Mouse (Mus musculus) left cerebral cortex, postnatal 10 days (tissue): ENCODE measurements around the gene Wee1. TPM values are rescaled to one million over a fixed set of nuclear protein-coding genes. Genes with fewer than 3 reads are reported as not detected.
"Not testable (repeated sequence)": the region's sequence is repeated elsewhere in the genome, so short reads cannot be mapped to it uniquely, and the experiment has no call there.

Experiments
- DNase-seq, 2 experiments: peaks; one replicate each; pipeline ENCODE4 v3.0.0; 2021 to 2022; ENCODE audit warnings: low spot score in 2 of 2, mixed read lengths in 1 of 2; ENCODE audit errors: extremely low spot score in 1 of 2
- intact Hi-C: fragments of 180-260 bp; cut with DNase I; formaldehyde crosslinking; loops from one replicate; pipeline ENCODE4 v1.15.1; 2025
- total RNA-seq, 2 experiments: library from RNA; stranded (reverse); gene quantifications; 2 replicates each; pipeline ENCODE4 v1.2.3; 2021

The Wee1 gene
- 1 to 10 TPM; 8.1 to 9.3 TPM for total RNA-seq

DNA sequence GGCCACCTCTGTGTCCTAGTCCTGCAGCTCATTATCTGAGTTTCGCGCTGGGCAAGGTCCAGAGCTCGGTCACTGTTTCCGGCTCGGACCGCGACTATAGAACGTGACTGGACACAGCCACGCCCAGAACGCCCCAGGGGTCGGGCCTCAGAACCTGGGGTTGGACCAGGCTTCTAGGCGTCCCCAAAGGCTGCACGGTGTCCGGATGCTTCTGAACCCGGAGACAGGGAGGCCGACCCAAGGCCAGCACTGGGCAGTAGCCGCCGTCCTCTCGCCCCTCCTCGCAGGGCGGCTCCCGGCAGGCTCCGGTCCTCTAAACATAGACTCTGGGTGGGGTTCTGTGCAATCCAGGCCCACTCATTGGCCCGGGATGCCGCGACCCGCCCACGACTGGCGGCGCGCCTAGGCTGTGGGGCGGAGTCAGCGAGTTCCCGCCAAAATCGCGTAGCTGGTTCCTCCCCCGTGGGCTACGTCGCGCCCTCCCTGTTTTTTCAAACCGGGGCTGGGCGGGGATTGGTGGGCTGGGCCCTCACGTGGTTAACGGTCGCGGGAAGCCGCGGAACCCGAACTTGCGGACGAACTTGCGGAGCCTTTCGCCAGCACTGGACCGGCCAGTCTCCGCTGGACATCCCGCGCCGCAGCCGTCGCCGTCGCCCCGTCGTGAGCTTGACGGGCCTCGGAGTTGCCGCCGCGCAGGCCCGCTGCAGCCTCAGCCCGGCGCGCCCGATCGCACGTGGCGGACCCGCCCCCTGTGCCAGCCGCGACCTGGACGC, at the start of gene Wee1:
TSS of gene Wee1 (plus strand) at position 531 of the 773 bp plus-strand sequence.
- intact Hi-C loops = loop anchor here (5.0 kb wide), 1 partner anchor 36 kb away; no protein-coding TSS in a partner anchor
- DNase-seq = peak; percentile 98

DNA sequence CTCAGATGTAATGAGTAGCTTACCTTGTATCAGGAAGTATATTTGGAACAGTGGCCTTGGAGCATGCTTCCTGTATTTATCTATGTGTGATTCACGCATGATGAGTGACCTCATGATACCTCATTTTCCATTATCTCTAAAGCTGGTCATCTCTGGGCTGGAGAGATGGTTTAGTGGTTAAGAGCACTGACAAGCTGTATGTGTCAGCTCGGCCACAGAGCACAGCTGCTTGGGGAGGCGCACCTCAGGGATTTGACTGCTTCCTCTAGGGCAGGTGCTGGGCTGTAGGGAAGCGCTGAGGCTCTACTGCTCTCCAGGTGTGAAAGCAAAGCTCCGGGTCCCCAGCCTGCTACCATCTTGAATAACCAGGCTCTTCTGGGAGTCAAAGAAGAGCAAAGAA, 43.7 kb upstream of the Wee1 start:
- intact Hi-C loops = no loop called here
- DNase-seq = no peak

DNA sequence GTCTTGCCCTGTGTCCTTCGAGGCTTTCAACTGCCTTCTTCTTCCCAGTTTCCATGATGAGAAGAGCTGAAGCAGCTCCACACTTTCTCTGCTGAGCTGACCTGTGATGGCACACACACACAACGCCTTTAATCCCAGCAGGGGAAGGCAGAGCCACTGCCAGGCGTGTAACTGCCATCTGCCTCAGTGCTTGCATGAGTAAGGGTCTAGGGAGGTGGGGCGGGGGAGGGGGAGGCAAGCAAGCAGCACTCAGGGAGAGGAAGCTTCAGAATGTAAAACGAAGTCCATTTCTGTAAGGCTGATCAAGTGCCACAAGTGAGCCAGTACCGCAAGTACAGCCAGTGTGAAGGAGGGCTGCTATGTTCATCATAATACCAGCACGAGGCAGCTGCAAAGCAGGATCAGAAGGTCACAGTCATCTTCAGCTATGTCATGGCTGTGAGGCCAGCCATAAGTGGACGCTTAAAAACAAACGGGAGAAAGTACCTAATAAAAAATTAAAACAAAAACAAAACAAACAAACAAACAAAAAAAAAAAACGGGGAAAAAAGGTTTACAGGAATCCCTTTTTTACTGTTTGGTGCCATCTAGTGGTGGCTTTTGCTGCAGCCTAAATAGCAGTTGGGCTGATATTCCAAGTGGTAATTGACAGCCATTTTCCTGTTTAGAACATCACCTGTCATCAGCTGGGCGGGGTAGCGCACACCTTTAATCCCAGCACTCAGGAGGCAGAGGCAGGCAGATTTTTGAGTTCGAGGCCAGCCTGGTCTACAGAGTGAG, 38.3 kb upstream of the Wee1 start:
- intact Hi-C loops = no loop called here
- peak; percentile 20 to 56 for DNase-seq

DNA sequence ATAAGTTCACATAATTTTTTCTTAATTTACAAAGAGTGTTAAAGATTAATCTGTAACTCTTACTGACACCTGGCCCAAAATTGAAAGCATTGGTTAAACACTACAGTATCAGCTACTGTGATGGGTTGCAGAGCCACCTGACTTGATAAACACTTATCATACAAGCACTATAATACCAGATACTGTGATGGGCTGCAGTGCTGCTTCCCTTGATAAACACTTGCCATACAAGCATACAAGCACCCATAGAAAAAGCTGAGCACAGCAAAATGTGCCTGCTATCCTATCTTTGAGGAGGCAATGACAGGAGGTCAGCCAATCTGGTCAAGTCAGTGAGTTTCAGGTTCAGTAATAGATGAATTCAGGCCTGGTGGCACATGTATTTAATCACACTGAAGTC, 36.6 kb upstream of the Wee1 start:
- intact Hi-C loops = no loop called here
- no peak for DNase-seq

DNA sequence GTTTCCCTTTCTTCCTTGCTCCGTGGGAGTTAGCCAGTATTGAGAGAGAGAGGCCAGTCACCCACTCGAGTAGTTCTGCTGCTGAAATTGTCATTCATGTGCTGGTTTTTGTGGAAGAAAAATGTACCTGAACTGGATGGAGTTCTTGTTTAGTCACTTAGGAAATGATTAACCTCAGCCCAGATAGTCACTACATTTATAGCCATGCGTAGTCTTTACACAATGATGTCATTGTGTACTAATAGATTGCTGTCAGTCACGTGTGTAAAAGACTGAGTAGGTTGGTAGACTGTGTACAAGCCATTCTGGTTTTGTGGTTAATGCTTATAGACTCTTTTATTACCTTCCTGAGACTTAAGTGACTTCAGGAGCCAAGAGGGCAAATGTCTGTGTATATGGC, 33.9 kb upstream of the Wee1 start:
- intact Hi-C loops = no loop called here

DNA sequence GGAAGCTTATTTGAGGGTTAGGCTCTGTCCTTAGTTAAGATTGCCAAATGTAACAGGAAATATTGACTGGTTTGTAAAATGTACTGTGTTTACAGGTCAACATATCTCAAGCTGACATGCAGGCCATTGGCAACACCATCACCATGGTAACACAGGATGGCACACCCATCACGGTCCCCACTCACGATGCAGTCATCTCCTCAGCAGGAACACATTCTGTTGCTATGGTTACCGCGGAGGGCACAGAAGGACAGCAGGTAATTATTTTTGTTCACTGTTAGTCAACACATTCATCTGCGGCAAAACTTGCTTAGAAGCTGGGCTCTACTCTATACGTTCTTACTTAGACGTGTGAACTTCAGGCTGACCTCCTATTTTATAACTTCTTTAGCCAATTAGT, 30.2 kb upstream of the Wee1 start:
- intact Hi-C loops = no loop called here
- peak; percentile 44 to 55 for DNase-seq

More for the DNA sequence above, 33.9 kb upstream of the Wee1 start:
- DNase-seq = no peak

DNA sequence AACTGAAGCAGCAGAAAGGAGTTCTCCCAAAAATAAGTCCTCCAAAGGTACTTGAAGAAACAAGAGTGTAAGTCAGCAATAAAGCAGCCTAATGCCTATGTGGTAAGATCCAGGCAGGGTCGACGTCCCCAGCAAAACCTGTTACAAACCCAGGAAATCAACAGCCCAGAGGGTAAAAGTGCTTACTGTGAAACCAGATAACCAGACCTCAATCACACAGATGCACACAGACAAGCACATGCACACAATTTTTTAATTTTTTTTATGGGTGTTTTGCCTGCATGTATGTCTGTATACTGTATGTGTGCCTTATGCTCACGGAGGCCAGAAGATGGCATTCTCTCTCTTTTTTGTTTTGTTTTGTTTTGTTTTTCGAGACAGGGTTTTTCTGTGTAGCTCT, 25.5 kb upstream of the Wee1 start:
- DNase-seq = no peak
- intact Hi-C loops = no loop called here

DNA sequence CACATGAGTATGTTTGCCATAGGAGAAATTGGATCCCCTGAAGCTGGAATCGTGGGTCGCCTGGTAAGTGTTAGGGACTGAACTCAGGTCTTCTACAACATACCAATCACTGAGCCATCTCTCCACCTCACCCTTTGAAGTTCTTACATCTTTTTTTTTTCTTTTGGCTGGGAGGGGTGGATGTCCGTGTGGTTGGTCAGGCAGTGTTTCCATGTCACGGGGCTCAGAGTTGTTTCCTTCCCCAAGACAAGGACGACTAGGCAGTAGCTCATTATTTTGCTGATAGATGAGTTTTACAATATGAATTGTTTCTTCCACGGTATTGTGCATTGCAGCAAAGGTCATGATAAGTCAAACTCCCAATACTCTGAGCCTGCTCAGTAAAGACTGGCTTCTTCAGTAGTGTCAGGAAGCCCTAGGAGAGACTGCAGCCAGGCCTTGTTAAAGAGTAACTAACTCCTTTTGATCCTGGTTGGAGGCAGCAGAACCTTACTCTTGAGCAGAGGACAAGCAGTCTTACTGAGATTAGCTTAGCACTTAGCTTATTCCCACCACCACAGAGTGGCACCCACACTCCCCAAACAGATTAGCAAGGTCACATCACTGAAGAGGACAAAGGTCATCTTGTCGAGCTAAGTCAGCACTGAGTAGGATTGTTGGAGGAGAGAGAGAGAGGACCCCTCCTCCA, 24.6 kb upstream of the Wee1 start:
- intact Hi-C loops = no loop called here
- no peak for DNase-seq

DNA sequence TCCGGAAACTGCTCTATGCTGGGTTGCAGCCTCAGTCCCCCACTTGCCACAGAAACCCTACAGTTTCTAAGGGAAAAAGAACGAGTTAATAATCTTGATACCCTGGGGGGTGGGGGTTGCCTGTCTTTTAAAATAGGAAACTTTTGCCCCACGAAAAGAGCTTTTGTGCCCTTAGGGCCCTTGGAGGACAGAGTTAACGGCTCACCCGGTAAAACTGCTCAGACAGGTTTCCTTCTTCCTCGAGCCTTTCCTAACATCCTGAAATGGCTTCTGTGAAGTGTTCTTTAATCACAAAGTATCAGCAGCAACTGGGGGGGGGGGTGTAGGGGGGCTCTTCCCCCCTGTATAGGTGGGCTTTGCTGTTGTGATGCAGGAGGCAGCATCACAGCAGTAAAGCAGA, 21.0 kb upstream of the Wee1 start:
- intact Hi-C loops = no loop called here
- no peak for DNase-seq

DNA sequence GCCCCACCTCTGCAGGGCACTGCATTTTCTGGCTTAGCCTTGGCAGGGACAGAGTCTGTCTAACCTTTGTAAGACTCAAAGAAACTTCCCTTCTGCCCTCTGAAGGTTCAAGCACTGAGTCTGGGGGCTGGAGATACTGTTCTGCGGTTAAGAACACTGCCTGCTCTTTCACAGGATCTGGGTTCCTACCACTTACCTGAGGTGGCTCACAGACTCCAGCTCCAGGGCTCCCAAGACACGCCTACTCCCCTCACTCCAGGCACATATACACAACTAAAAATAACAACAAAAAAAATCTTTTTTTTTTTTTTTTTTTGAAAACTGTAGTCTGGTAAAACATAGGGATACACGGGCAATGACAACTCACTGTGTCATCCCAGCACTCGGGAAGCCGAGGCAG, 20.6 kb upstream of the Wee1 start:
- DNase-seq = no peak
- intact Hi-C loops = no loop called here

DNA sequence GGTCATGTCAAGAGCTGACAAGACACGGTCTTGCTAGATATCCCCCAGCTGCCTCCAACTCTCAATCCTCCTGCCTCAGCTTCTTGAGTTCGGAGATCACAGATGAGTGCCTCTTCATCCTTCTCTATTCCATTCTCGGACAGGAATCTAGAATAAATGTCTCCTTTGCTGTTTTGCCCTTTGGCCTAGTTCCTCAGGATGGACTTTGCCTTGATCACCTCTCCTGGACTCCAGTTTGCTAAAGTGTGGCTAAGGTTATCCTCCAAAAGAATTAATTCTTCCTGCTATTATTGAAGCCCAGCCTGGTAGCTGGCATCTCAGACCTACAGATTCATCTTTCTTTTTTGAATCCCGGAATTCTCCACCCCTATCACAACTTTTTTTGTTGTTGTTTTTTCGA, 16.8 kb upstream of the Wee1 start:
- intact Hi-C loops = no loop called here
- DNase-seq = no peak

DNA sequence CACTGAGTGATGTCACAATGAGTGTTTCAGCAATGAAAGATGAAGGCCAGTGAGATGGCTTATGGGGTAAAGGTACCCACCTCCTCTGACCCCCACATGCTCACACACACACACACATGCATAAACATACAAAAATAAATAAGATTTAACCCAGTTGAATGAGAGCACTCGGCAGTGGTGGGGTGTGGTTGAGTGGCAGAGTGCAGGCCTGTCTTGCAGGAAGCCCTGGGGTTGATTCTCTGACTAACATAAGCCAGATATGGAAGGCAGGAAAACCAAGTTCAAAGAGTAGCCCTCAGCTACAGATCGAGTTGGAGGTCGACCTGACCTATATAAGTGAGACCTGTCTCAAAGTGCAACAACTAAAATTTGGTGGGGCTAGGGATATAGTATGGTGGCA, 15.2 kb upstream of the Wee1 start:
- DNase-seq = no peak
- intact Hi-C loops = no loop called here

DNA sequence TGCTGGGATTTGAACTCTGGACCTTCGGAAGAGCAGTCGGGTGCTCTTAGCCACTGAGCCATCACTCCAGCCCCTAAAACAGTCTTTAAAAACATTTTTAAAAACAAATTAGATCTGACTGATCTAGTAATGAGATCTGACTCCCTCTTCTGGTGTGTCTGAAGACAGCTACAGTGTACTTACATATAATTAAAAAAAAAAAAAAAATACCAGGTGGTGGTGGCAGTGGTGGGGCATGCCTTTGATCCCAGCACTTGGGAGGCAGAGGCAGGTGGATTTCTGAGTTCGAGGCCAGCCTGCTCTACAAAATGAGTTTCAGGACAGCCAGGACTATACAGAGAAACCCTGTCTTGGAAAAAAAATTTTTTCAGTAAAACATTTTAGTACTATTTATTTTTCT, 13.3 kb upstream of the Wee1 start:
- DNase-seq, intact Hi-C loops: not testable (repeated sequence)

DNA sequence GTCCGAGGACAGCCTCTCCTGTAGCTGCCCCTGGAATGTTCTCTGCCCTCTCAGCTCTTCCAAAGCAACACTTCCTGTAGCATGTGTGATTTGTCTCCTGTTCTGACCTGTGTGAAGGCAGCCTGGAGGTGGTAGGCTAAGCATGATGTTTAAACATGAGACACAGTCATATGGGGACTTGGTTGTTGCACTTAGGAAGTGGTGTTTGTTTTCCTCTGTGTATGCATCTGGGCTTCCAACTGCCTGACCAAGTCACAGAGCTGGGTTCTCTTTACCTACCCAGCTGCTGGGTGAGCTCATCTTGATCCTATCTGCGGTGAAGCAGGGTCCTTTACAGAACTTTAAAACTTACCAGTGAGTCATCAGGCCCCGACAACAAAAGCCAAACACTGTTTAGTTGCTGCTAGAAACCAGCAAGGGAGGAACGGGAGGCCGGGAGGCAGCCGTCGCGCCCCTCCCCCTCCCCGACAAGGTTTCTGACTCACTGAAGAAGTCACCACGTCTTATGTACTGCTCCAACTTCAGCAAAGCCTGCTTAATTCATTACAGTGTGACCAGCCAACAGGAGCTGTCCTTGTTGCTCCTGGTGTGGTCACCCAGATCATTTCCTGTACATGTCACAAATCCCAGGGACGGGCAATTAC, 12.8 kb upstream of the Wee1 start:
- intact Hi-C loops = no loop called here
- DNase-seq = peak in 1 of 2 experiments; percentile 79

DNA sequence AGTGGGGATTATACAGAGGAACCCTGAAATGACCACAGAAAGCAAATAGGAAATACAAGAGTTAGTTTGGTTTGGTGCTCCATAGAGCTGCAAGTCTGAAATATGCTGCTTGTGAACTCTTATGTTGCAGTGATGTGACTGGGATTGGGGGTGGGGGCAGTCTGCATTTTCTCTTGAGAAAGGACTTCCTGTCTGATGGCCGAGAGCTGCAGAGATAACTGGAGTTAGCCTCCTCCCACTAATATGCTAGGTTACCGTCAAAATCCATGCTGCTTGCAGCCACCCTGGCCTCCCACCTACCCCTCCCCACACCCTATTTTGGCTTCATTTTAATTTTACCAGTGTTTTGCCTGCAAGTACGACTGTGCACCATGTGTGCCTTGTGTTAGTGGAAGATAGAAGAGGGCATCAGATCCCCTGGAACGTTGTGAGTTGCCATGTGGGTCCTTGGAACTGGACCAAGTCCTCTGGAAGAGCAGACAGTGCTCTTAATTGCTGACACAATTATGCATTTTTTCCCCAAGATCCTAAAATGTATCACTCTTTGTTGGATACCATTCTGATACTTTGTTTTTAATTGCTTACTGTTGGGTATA, 11.7 kb upstream of the Wee1 start:
- no peak for DNase-seq
- intact Hi-C loops = no loop called here

DNA sequence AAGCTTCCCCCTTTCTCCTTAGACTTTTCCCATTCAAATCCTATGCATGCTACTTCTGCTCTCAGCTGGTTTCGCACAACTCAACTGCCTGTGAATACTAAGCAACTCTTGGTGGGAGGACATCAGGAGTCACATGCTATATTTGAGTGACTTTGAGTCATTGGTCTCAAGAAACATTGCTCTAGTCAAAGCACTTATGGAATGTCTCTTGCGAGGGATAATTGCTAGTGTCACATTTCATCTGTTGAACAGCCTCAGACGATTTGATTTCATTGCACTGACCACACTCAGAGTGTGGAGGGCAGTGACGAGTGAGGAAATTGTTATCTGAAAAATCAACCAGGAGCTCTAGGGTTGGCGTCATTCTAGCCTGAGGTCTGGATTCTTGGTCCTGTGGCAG, 7.1 kb upstream of the Wee1 start:
- no peak for DNase-seq
- intact Hi-C loops = no loop called here

DNA sequence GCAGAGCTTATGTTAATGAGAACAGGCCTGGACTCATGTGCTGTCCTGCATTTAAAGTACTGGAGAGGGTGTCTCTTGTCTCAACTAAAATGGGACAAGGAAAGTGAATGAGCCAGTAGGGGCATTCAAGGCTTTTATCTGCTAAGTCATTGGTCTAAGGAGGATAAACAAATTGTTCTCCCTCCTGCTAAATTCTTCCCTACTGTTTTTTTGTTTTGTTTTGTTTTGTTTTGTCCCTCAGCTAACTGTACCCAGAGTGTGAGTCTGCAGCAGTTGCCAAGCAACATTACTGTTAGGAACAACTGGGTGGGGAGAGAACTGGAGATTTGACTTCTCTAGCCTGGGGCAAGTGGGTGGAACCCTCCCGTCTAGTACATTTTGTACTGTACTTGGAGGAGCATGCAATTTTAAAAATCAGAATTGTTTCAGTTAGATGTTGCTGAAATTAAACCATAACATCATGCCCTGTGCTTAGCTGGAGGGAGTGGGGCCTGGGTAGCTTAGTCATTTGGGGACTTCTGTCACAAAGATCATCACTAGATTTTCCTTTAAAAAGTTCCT, 5.0 kb upstream of the Wee1 start:
- DNase-seq = peak in 1 of 2 experiments; percentile 35
- intact Hi-C loops = no loop called here

DNA sequence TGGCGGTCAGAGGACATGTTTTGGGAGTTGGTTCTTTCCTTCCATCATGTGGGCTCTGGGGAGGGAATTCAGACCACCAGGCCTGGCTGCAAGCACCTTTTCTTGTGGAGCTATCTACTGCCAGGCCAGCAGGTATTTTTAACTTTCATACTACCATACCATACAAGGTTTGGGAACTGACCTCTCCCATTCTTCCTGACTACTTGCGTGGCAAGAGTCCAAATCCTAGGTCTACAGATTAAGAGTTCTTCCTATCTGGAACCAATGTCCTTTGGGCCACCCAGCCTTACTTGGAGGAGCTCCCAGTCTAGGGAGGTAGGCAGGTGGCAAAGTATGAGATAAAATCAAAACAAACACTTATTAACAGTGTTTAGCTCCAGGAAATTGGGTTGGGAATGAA, 3.4 kb upstream of the Wee1 start:
- intact Hi-C loops = no loop called here
- no peak for DNase-seq
